Mouse (Mus musculus) lung, embryonic 14.5 days (tissue): ENCODE results near the gene Casc1. TPM values are rescaled to one million over a fixed set of nuclear protein-coding genes. Genes with fewer than 3 reads are reported as not detected.

Experiments
- ATAC-seq: fragments of 200-750 bp; cut with Nextera tagmentation; 2 replicates; pipeline ENCODE4 v1.8.0; 2017; ENCODE audit warnings: mild to moderate bottlenecking, moderate TSS enrichment, moderate library complexity; ENCODE audit not compliant: insufficient read depth
- DNase-seq: peaks from one replicate; pipeline ENCODE4 v3.0.0-alpha.2; 2015
- H3K27ac ChIP-seq: fragments of 300-500 bp; sonication (generic); 2 replicates; pipeline ENCODE4 v1.5.1; 2014; ENCODE audit warnings: low read depth, mild to moderate bottlenecking, moderate library complexity
- H3K27me3 ChIP-seq: fragments of 300-500 bp; sonication (generic); 2 replicates; pipeline ENCODE4 v1.6.1; 2014; ENCODE audit warnings: low read length, control low read depth; ENCODE audit not compliant: insufficient read depth
- H3K36me3 ChIP-seq: fragments of 300-500 bp; sonication (generic); 2 replicates; pipeline ENCODE4 v1.6.1; 2014; ENCODE audit warnings: control low read depth; ENCODE audit not compliant: insufficient read depth
- H3K4me1 ChIP-seq: fragments of 300-500 bp; sonication (generic); 2 replicates; pipeline ENCODE4 v1.6.1; 2014; ENCODE audit warnings: antibody characterized with exemption, control low read depth; ENCODE audit not compliant: insufficient read depth
- H3K4me2 ChIP-seq: fragments of 300-500 bp; sonication (generic); 2 replicates; pipeline ENCODE4 v1.6.1; 2014; ENCODE audit warnings: mild to moderate bottlenecking
- H3K4me3 ChIP-seq: fragments of 300-500 bp; sonication (generic); 2 replicates; pipeline ENCODE4 v1.5.1; 2014; ENCODE audit warnings: low read depth, low read length
- H3K9ac ChIP-seq: fragments of 300-500 bp; sonication (generic); 2 replicates; pipeline ENCODE4 v1.6.1; 2014
- H3K9me3 ChIP-seq: fragments of 300-500 bp; sonication (generic); 2 replicates; pipeline ENCODE4 v1.6.1; 2016; ENCODE audit warnings: low read depth, low read length, control low read depth
- CTCF ChIP-seq: IDR thresholded peaks from 2 replicates; pipeline ENCODE4 v1.5.1; 2016; ENCODE audit warnings: antibody characterized with exemption, low read depth
- WGBS: fragments of 180-500 bp; shearing (Covaris S2); extraction: QIAGEN DNeasy Blood & Tissue Kit; methylation state at CpG from one replicate; pipeline ENCODE4 v1.1.7; 2014; 5-methylcytosine and 5-hydroxymethylcytosine counted together
- polyA plus RNA-seq: library from polyadenylated mRNA; unstranded; fragments of >200 nt; fragmentation: Nextera tagmentation; extraction: Ambion mirVana; gene quantifications from 2 replicates; pipeline ENCODE4 v1.2.1, GENCODE M21; 2014

Casc1 gene
- polyA plus RNA-seq, 1 experiment from 2014 or later = 0.50 TPM

- peak overlapping the region; percentile 86 for H3K4me2 ChIP-seq
Measured at GRCm38 (mm10) chr6:145247886-145248285, 37.1 kb upstream of the Casc1 start.

GRCm38 (mm10) chr6:145246841-145247240 lies 36.0 kb upstream of the Casc1 start:
- no peak for ATAC-seq
- Histone ChIP-seq H3K36me3 (peaks cover 23% of the 10 kb centered on the region), H3K9me3 (no peaks in the 10 kb centered on the region), H3K27ac (no peak overlapping the region), H3K4me2 (no peak overlapping the region), H3K4me3 (no peak overlapping the region), H3K27me3 (no peaks in the 10 kb centered on the region), H3K4me1 (no peaks in the 10 kb centered on the region), H3K9ac (no peak overlapping the region)
- no peak for DNase-seq
- no peak for TF ChIP-seq CTCF
- 80% methylated on average over 5 of the region's 5 CpGs for WGBS

More at GRCm38 (mm10) chr6:145247886-145248285, 37.1 kb upstream of the Casc1 start:
- no peaks in the 10 kb centered on the region for H3K27me3 ChIP-seq
- H3K9ac ChIP-seq = peak overlapping the region; percentile 10; the same call in 1 of the 2 replicates
- DNase-seq = no peak
- no peak overlapping the region for H3K27ac ChIP-seq
- H3K9me3 ChIP-seq = no peaks in the 10 kb centered on the region
- peaks cover 21% of the 10 kb centered on the region for H3K36me3 ChIP-seq
- TF ChIP-seq CTCF = no peak
- WGBS = 56% methylated on average over 3 of the region's 3 CpGs
- peak overlapping the region; percentile 95 for H3K4me3 ChIP-seq
- ATAC-seq = no peak
- H3K4me1 ChIP-seq = no peaks in the 10 kb centered on the region

GRCm38 (mm10) chr6:145242521-145242920 lies 31.7 kb upstream of the Casc1 start:
- ATAC-seq (no peak), DNase-seq (peak; percentile 79)
- peaks cover 48% of the 10 kb centered on the region for H3K36me3 ChIP-seq
- H3K27me3 ChIP-seq = no peaks in the 10 kb centered on the region
- H3K4me3 ChIP-seq = no peak overlapping the region
- no peaks in the 10 kb centered on the region for H3K9me3 ChIP-seq
- no peaks in the 10 kb centered on the region for H3K4me1 ChIP-seq
- peak; percentile 60 for TF ChIP-seq CTCF
- H3K4me2 ChIP-seq = no peak overlapping the region
- 29% methylated on average over 1 of the region's 1 CpGs for WGBS
- H3K9ac ChIP-seq = no peak overlapping the region
- no peak overlapping the region for H3K27ac ChIP-seq

GRCm38 (mm10) chr6:145240285-145240684 lies 29.5 kb upstream of the Casc1 start:
- TF ChIP-seq CTCF = no peak
- no peak for ATAC-seq
- Histone ChIP-seq H3K4me1 (no peaks in the 10 kb centered on the region), H3K9ac (no peak overlapping the region), H3K27me3 (no peaks in the 10 kb centered on the region), H3K4me3 (no peak overlapping the region), H3K27ac (no peak overlapping the region), H3K36me3 (peaks cover 36% of the 10 kb centered on the region), H3K9me3 (no peaks in the 10 kb centered on the region), H3K4me2 (no peak overlapping the region)
- WGBS = 75% methylated on average over 6 of the region's 6 CpGs
- DNase-seq = no peak

GRCm38 (mm10) chr6:145237148-145237547 lies 26.3 kb upstream of the Casc1 start:
- no peak overlapping the region for H3K4me2 ChIP-seq
- ATAC-seq (no peak), DNase-seq (no peak)
- no peak overlapping the region for H3K4me3 ChIP-seq
- H3K36me3 ChIP-seq = peaks cover 43% of the 10 kb centered on the region
- no peaks in the 10 kb centered on the region for H3K27me3 ChIP-seq
- TF ChIP-seq CTCF = no peak
- WGBS = 70% methylated on average over 4 of the region's 4 CpGs
- H3K9ac ChIP-seq = no peak overlapping the region
- H3K4me1 ChIP-seq = no peaks in the 10 kb centered on the region
- no peak overlapping the region for H3K27ac ChIP-seq
- no peaks in the 10 kb centered on the region for H3K9me3 ChIP-seq

GRCm38 (mm10) chr6:145235367-145235766 lies 24.6 kb upstream of the Casc1 start:
- ATAC-seq (no peak), DNase-seq (no peak)
- no peak overlapping the region for H3K9ac ChIP-seq
- no peak overlapping the region for H3K27ac ChIP-seq
- 89% methylated on average over 6 of the region's 6 CpGs for WGBS
- H3K4me2 ChIP-seq = no peak overlapping the region
- no peaks in the 10 kb centered on the region for H3K4me1 ChIP-seq
- H3K36me3 ChIP-seq = peaks cover 42% of the 10 kb centered on the region
- no peaks in the 10 kb centered on the region for H3K27me3 ChIP-seq
- no peak for TF ChIP-seq CTCF
- H3K9me3 ChIP-seq = no peaks in the 10 kb centered on the region
- H3K4me3 ChIP-seq = no peak overlapping the region

- Histone ChIP-seq H3K27me3 (no peaks in the 10 kb centered on the region), H3K36me3 (peaks cover 42% of the 10 kb centered on the region), H3K27ac (no peak overlapping the region), H3K9ac (no peak overlapping the region), H3K4me3 (no peak overlapping the region), H3K9me3 (no peaks in the 10 kb centered on the region), H3K4me2 (no peak overlapping the region), H3K4me1 (no peaks in the 10 kb centered on the region)
- ATAC-seq = no peak
- WGBS = 71% methylated on average over 1 of the region's 1 CpGs
- no peak for TF ChIP-seq CTCF
- DNase-seq = no peak
Measured at GRCm38 (mm10) chr6:145234391-145234790, 23.6 kb upstream of the Casc1 start.

GRCm38 (mm10) chr6:145226296-145226695 lies 15.5 kb upstream of the Casc1 start:
- H3K27ac ChIP-seq = no peak overlapping the region
- DNase-seq (no peak), ATAC-seq (no peak)
- no peak overlapping the region for H3K4me2 ChIP-seq
- 85% methylated on average over 3 of the region's 3 CpGs for WGBS
- H3K9me3 ChIP-seq = no peaks in the 10 kb centered on the region
- H3K9ac ChIP-seq = no peak overlapping the region
- H3K36me3 ChIP-seq = peaks cover 46% of the 10 kb centered on the region
- TF ChIP-seq CTCF = no peak
- no peaks in the 10 kb centered on the region for H3K4me1 ChIP-seq
- no peaks in the 10 kb centered on the region for H3K27me3 ChIP-seq
- H3K4me3 ChIP-seq = no peak overlapping the region
